Mouse (Mus musculus) MEL (cell line): ENCODE measurements around the gene Rtp3. TPM values are rescaled to one million over a fixed set of nuclear protein-coding genes. Genes with fewer than 3 reads are reported as not detected.
A peak's percentile ranks its signal among the peaks of the same experiment; 100 is the strongest.

Experiments
- DNase-seq: peaks from one replicate; pipeline ENCODE4 v3.0.0; 2011; ENCODE audit warnings: low read depth, low spot score
- H3K27ac ChIP-seq: 2 replicates; pipeline ENCODE4 v1.5.1; 2012; ENCODE audit warnings: low read depth, mild to moderate bottlenecking, control low read depth, low read length, moderate library complexity; ENCODE audit not compliant: control insufficient read depth
- H3K27me3 ChIP-seq, 2 experiments: fragments of 150-350 bp in 1 of 2; sonication (generic) in 1 of 2; 2 replicates each; pipeline ENCODE4 v1.6.1; 2012; ENCODE audit warnings: low read length in 2 of 2, mild to moderate bottlenecking in 2 of 2, improper control_type of control experiment in 1 of 2, moderate library complexity in 1 of 2; ENCODE audit not compliant: insufficient read depth in 2 of 2, control insufficient read depth in 1 of 2
- H3K36me3 ChIP-seq, 2 experiments: 2 replicates each; pipeline ENCODE4 v1.6.1; 2012 to 2014; ENCODE audit warnings: low read length in 2 of 2, improper control_type of control experiment in 1 of 2, inconsistent platforms in 1 of 2, mild to moderate bottlenecking in 1 of 2; ENCODE audit not compliant: insufficient read depth in 2 of 2, control insufficient read depth in 1 of 2
- H3K4me1 ChIP-seq, 2 experiments: fragments of 150-350 bp in 1 of 2; sonication (generic) in 1 of 2; 2 replicates each; pipeline ENCODE4 v1.6.1; 2012; ENCODE audit warnings: low read length in 2 of 2, improper control_type of control experiment in 1 of 2, mild to moderate bottlenecking in 1 of 2; ENCODE audit not compliant: insufficient read depth in 2 of 2, control insufficient read depth in 1 of 2
- H3K4me3 ChIP-seq, 2 experiments: fragments of 150-350 bp in 1 of 2; sonication (generic) in 1 of 2; 2 replicates each; pipeline ENCODE4 v1.5.1; 2012; ENCODE audit warnings: low read depth in 2 of 2, low read length in 2 of 2, mild to moderate bottlenecking in 2 of 2, moderate library complexity in 2 of 2, control low read depth in 1 of 2, improper control_type of control experiment in 1 of 2; ENCODE audit not compliant: control insufficient read depth in 1 of 2, insufficient read depth in 1 of 2
- H3K79me2 ChIP-seq: 2 replicates; pipeline ENCODE4 v1.6.1; 2012; ENCODE audit warnings: mild to moderate bottlenecking, low read length, moderate library complexity; ENCODE audit not compliant: control insufficient read depth, poor library complexity, insufficient read depth
- H3K9ac ChIP-seq: 2 replicates; pipeline ENCODE4 v1.6.1; 2012; ENCODE audit warnings: low read depth, mild to moderate bottlenecking, control low read depth, low read length, moderate library complexity; ENCODE audit not compliant: control insufficient read depth, poor library complexity, severe bottlenecking
- H3K9me3 ChIP-seq: fragments of 150-350 bp; sonication (generic); replicated peaks from 2 replicates; pipeline ENCODE4 v1.6.1; 2012; ENCODE audit warnings: mild to moderate bottlenecking, low read length, improper control_type of control experiment, moderate library complexity; ENCODE audit not compliant: insufficient read depth
- BHLHE40 ChIP-seq: IDR thresholded peaks from 2 replicates; pipeline ENCODE4 v1.6.1; 2012; ENCODE audit warnings: low read depth, mild to moderate bottlenecking, inconsistent platforms, low read length, improper control_type of control experiment, borderline replicate concordance
- CHD1 ChIP-seq: IDR thresholded peaks from 2 replicates; pipeline ENCODE4 v1.6.1; 2012; ENCODE audit warnings: low read depth, mild to moderate bottlenecking, inconsistent platforms, low read length, improper control_type of control experiment
- CTCF ChIP-seq, 3 experiments: IDR thresholded peaks in 2 of 3; conservative IDR thresholded peaks in 1 of 3; 2 replicates each; pipeline ENCODE4 v1.5.1; 2011 to 2012; ENCODE audit warnings: low read length in 3 of 3, low read depth in 2 of 3, mild to moderate bottlenecking in 2 of 3, improper control_type of control experiment in 1 of 3, inconsistent platforms in 1 of 3, mixed read lengths in 1 of 3, moderate library complexity in 1 of 3; ENCODE audit not compliant: control insufficient read depth in 1 of 3, insufficient read depth in 1 of 3, poor library complexity in 1 of 3, severe bottlenecking in 1 of 3
- E2F4 ChIP-seq: IDR thresholded peaks from 2 replicates; pipeline ENCODE4 v1.6.1; 2011; ENCODE audit warnings: low read depth, low read length, improper control_type of control experiment, borderline replicate concordance
- ELF1 ChIP-seq: IDR thresholded peaks from 2 replicates; pipeline ENCODE4 v1.6.1; 2014; ENCODE audit warnings: low read depth, mild to moderate bottlenecking, inconsistent platforms, low read length, improper control_type of control experiment, moderate library complexity
- GABPA ChIP-seq: IDR thresholded peaks from 2 replicates; pipeline ENCODE4 v1.6.1; 2012; ENCODE audit warnings: low read depth, mild to moderate bottlenecking, inconsistent platforms, low read length, improper control_type of control experiment, moderate library complexity
- GATA1 ChIP-seq: IDR thresholded peaks from 2 replicates; pipeline ENCODE4 v1.6.1; 2011; ENCODE audit warnings: low read depth, low read length, improper control_type of control experiment
- HCFC1 ChIP-seq: IDR thresholded peaks from 2 replicates; pipeline ENCODE4 v1.6.1; 2012; ENCODE audit warnings: low read depth, mild to moderate bottlenecking, inconsistent platforms, low read length, improper control_type of control experiment, moderate library complexity
- JUND ChIP-seq: IDR thresholded peaks from 2 replicates; pipeline ENCODE4 v1.6.1; 2011; ENCODE audit warnings: low read depth, mild to moderate bottlenecking, improper control_type of control experiment, low read length
- KAT2A ChIP-seq: conservative IDR thresholded peaks from 2 replicates; pipeline ENCODE4 v1.6.1; 2012; ENCODE audit warnings: low read depth, low read length, improper control_type of control experiment, inconsistent platforms
- MAFK ChIP-seq: IDR thresholded peaks from 2 replicates; pipeline ENCODE4 v1.6.1; 2011; ENCODE audit warnings: low read depth, mild to moderate bottlenecking, low read length, improper control_type of control experiment, borderline replicate concordance
- MAX ChIP-seq: IDR thresholded peaks from 2 replicates; pipeline ENCODE4 v1.6.1; 2011; ENCODE audit warnings: low read length, improper control_type of control experiment
- MEF2A ChIP-seq: IDR thresholded peaks from 2 replicates; pipeline ENCODE4 v1.6.1; 2014; ENCODE audit warnings: low read depth, mild to moderate bottlenecking, inconsistent platforms, low read length, improper control_type of control experiment; ENCODE audit not compliant: poor library complexity, insufficient replicate concordance, severe bottlenecking; ENCODE audit errors: extremely low read depth
- MXI1 ChIP-seq: IDR thresholded peaks from 2 replicates; pipeline ENCODE4 v1.6.1; 2011; ENCODE audit warnings: mild to moderate bottlenecking, low read depth, low read length, improper control_type of control experiment
- MYC ChIP-seq: IDR thresholded peaks from 2 replicates; pipeline ENCODE4 v1.6.1; 2011; ENCODE audit warnings: low read depth, mild to moderate bottlenecking, low read length, improper control_type of control experiment, moderate library complexity
- NRF1 ChIP-seq: IDR thresholded peaks from 2 replicates; pipeline ENCODE4 v1.6.1; 2014; ENCODE audit warnings: low read depth, mild to moderate bottlenecking, inconsistent platforms, low read length, improper control_type of control experiment, moderate library complexity; ENCODE audit not compliant: poor library complexity, insufficient read depth, severe bottlenecking
- POLR2A ChIP-seq, 2 experiments: IDR thresholded peaks; 2 replicates each; pipeline ENCODE4 v1.6.1; 2011 to 2012; ENCODE audit warnings: low read length in 2 of 2, mild to moderate bottlenecking in 2 of 2, control low read depth in 1 of 2, improper control_type of control experiment in 1 of 2, low read depth in 1 of 2, moderate library complexity in 1 of 2; ENCODE audit not compliant: control insufficient read depth in 1 of 2, insufficient read depth in 1 of 2, poor library complexity in 1 of 2
- RAD21 ChIP-seq: IDR thresholded peaks from 2 replicates; pipeline ENCODE4 v1.6.1; 2011; ENCODE audit warnings: mild to moderate bottlenecking, low read depth, low read length, improper control_type of control experiment
- RCOR1 ChIP-seq: IDR thresholded peaks from 2 replicates; pipeline ENCODE4 v1.6.1; 2012; ENCODE audit warnings: low read depth, mild to moderate bottlenecking, inconsistent platforms, low read length, improper control_type of control experiment
- SMC3 ChIP-seq: IDR thresholded peaks from 2 replicates; pipeline ENCODE4 v1.6.1; 2011; ENCODE audit warnings: low read depth, low read length, improper control_type of control experiment
- TAL1 ChIP-seq: IDR thresholded peaks from 2 replicates; pipeline ENCODE4 v1.6.1; 2012; ENCODE audit warnings: mild to moderate bottlenecking, inconsistent platforms, low read length, moderate library complexity, mixed read lengths
- TBP ChIP-seq: IDR thresholded peaks from 2 replicates; pipeline ENCODE4 v1.8.0; 2011; ENCODE audit warnings: low read depth, low read length, improper control_type of control experiment
- USF1 ChIP-seq: IDR thresholded peaks from 2 replicates; pipeline ENCODE4 v1.6.1; 2014; ENCODE audit warnings: low read depth, mild to moderate bottlenecking, inconsistent platforms, low read length, improper control_type of control experiment, moderate library complexity
- ZC3H11A ChIP-seq: IDR thresholded peaks from 2 replicates; pipeline ENCODE4 v1.6.1; 2012; ENCODE audit warnings: low read depth, mild to moderate bottlenecking, inconsistent platforms, low read length, improper control_type of control experiment
- ZKSCAN1 ChIP-seq: IDR thresholded peaks from 2 replicates; pipeline ENCODE4 v1.6.1; 2012; ENCODE audit warnings: low read depth, mild to moderate bottlenecking, inconsistent platforms, low read length, improper control_type of control experiment, moderate library complexity
- ZNF384 ChIP-seq: IDR thresholded peaks from 2 replicates; pipeline ENCODE4 v1.6.1; 2012; ENCODE audit warnings: low read depth, mild to moderate bottlenecking, inconsistent platforms, low read length, improper control_type of control experiment
- polyA plus RNA-seq, 2 experiments: library from polyadenylated mRNA; stranded (reverse) in 1 of 2; unstranded in 1 of 2; fragments of >175 nt in 1 of 2; fragments of >200 nt in 1 of 2; gene quantifications; 2 replicates each; pipeline versions ENCODE4 v1.2.1 to v1.2.4; 2012; ENCODE audit warnings: low replicate concordance in 2 of 2, low read depth in 1 of 2; ENCODE audit not compliant: insufficient read length in 2 of 2, insufficient read depth in 1 of 2, missing spikeins in 1 of 2
- total RNA-seq: library from RNA; depleted of rRNA; stranded (reverse); fragments of 300-350 nt; gene quantifications from 2 replicates; pipeline ENCODE4 v1.2.3, GENCODE M21; 2012

The Rtp3 gene
- total and polyA plus RNA-seq, 3 experiments: not detected

- Histone ChIP-seq H3K4me1 (no peaks in the 10 kb centered on the region), H3K4me3 (no peak overlapping the region), H3K27ac (no peak overlapping the region), H3K36me3 (no peaks in the 10 kb centered on the region), H3K27me3 (no peaks in the 10 kb centered on the region; a peak in 1 of 4 replicates), H3K79me2 (no peaks in the 10 kb centered on the region), H3K9ac (no peak overlapping the region), H3K9me3 (no peaks in the 10 kb centered on the region)
- no peak for TF ChIP-seq MXI1
- no peak for TF ChIP-seq E2F4
- no peak for TF ChIP-seq BHLHE40
- TF ChIP-seq GABPA: no peak
- TF ChIP-seq SMC3: no peak
- TF ChIP-seq CHD1: no peak
- DNase-seq: no peak
Measured at GRCm38 (mm10) chr9:110999056-110999455, 8.7 kb upstream of the Rtp3 start.

- Histone ChIP-seq H3K4me3 (no peak overlapping the region), H3K36me3 (no peaks in the 10 kb centered on the region), H3K9ac (no peak overlapping the region), H3K9me3 (no peaks in the 10 kb centered on the region), H3K4me1 (no peaks in the 10 kb centered on the region), H3K27me3 (no peaks in the 10 kb centered on the region), H3K79me2 (no peaks in the 10 kb centered on the region), H3K27ac (no peak overlapping the region)
- TF ChIP-seq RCOR1 (no peak), KAT2A (no peak), MEF2A (no peak), MYC (peak; percentile 92), HCFC1 (0 out of 2 replicates have a peak, but pooled peaks have one; percentile 33), MAX (peak; percentile 65), E2F4 (no peak), RAD21 (peak; percentile 76), CTCF (IDR thresholded peaks at IDR 0.05 in 2 of 3, conservative IDR thresholded peaks at IDR 0.05 in 1 of 3; ENCODE audit: control insufficient read depth in 1 of 3, insufficient read depth in 1 of 3, low read depth in 2 of 3, low read length in 3 of 3, poor library complexity in 1 of 3, severe bottlenecking in 1 of 3) (peak in 2 of 3 experiments; percentile 96 to 97; a peak in 5 of 6 replicates), BHLHE40 (no peak), SMC3 (peak; percentile 66), POLR2A (IDR thresholded peaks at IDR 0.05; ENCODE audit: control insufficient read depth in 1 of 2, insufficient read depth in 1 of 2, low read depth in 1 of 2, low read length in 2 of 2, poor library complexity in 1 of 2) (no peak), ELF1 (peak; percentile 89), ZC3H11A (peak; percentile 28; the same call in 1 of the 2 replicates), USF1 (no peak), ZNF384 (no peak), TAL1 (no peak), ZKSCAN1 (no peak), NRF1 (no peak), JUND (no peak), GATA1 (no peak), GABPA (no peak), MAFK (no peak), TBP (no peak)
- peak; percentile 87 for DNase-seq
Measured at GRCm38 (mm10) chr9:110997245-110997644, 6.9 kb upstream of the Rtp3 start.
